Mouse (Mus musculus): ENCODE data around the gene Alox5. TPM values are rescaled to one million over a fixed set of nuclear protein-coding genes. Genes with fewer than 3 reads are reported as not detected.

The Alox5 gene
- 10.1 TPM for polyA plus RNA-seq (2014; fragmentation: Illumina TruSeq; extraction: RNeasy Lipid Tissue Mini Kit (QIAGEN cat#74804); ENCODE audit: low read depth, low replicate concordance)

DNA sequence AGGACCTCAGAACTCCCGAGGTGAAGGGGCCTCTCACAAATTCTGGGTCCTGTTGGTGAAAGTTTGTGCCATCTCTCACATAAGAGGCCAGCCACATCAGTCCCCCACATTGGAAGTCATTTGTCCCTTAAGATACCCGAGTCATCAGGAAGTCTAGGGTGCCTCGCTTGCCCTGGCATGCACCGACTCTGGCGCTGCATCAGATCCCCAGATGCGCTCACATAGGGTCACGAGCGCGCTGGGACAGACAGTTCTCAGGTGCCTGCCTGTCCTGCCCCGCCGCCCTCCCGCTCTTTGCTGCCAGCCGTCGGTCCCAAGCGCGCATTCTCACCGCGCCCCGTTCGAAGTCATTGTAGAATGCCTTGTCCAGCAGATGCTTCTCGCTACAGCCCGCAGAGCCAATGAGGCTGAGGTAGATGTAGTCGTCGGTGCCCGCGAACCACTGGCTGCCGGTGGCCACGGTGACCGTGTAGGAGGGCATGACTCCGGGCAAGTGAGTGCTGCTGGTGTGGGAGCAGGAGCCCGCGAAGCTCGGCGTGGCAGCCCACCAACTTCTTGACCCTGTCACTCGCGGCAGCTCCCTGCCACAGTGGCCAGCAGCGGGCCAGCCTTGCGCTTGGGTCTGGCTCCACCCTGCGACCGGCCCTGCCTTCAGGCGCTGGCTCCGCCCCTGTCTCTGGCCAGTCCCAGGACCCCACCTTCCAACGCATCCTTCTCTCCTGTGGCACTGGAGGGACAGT is at the start of gene Alox5:
Gene Alox5, minus strand, starts transcription at position 635 of the 740 bp plus-strand sequence.

GRCm38 (mm10) chr6:116506302-116507003 is 45.5 kb upstream of the Alox5 start, which contains the start of gene Olfr212:
Gene Olfr212, plus strand, starts transcription at chr6:116506516.

DNA sequence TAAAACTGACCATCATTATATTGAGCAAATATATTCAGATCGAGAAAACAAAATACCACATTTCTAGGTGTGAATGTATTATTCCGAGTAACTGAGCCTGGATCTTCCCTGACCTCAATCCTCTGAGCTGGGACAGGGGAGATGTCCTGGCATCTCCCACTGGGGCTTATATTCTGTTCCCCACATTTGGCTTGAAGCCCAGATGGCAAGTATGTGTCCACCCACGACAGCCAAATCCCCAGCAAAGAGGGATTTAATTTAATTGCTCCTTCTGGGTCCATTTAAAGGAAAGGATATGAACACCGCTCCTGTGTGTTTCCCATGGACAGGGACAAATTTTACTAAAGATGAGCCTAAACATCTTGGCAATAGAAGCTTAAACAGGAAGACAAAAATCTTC is 27.8 kb upstream of the Alox5 start, which contains the start of gene Olfr211:
Gene Olfr211, plus strand, starts transcription at position 301 of the 400 bp plus-strand sequence.

Other genes with a start within 250 kb of the Alox5 start
- 6.0 TPM for gene Zfand4, start 197.0 kb downstream of the Alox5 start, polyA plus RNA-seq (2014; fragmentation: Illumina TruSeq; extraction: RNeasy Lipid Tissue Mini Kit (QIAGEN cat#74804); ENCODE audit: low read depth, low replicate concordance)
- 48.6 TPM for gene March8, start 123.2 kb downstream of the Alox5 start, polyA plus RNA-seq (2014; fragmentation: Illumina TruSeq; extraction: RNeasy Lipid Tissue Mini Kit (QIAGEN cat#74804); ENCODE audit: low read depth, low replicate concordance)
- gene Olfr211, start 27.9 kb upstream of the Alox5 start, polyA plus RNA-seq (2014; fragmentation: Illumina TruSeq; extraction: RNeasy Lipid Tissue Mini Kit (QIAGEN cat#74804); ENCODE audit: low read depth, low replicate concordance): not detected
- not detected for gene Olfr212, start 45.3 kb upstream of the Alox5 start, polyA plus RNA-seq (2014; fragmentation: Illumina TruSeq; extraction: RNeasy Lipid Tissue Mini Kit (QIAGEN cat#74804); ENCODE audit: low read depth, low replicate concordance)
- not detected for gene Olfr213, start 77.3 kb upstream of the Alox5 start, polyA plus RNA-seq (2014; fragmentation: Illumina TruSeq; extraction: RNeasy Lipid Tissue Mini Kit (QIAGEN cat#74804); ENCODE audit: low read depth, low replicate concordance)
- not detected for gene Gm5580, start 90.0 kb upstream of the Alox5 start, polyA plus RNA-seq (2014; fragmentation: Illumina TruSeq; extraction: RNeasy Lipid Tissue Mini Kit (QIAGEN cat#74804); ENCODE audit: low read depth, low replicate concordance)
- gene Olfr214, start 93.1 kb upstream of the Alox5 start, polyA plus RNA-seq (2014; fragmentation: Illumina TruSeq; extraction: RNeasy Lipid Tissue Mini Kit (QIAGEN cat#74804); ENCODE audit: low read depth, low replicate concordance): not detected
- gene Olfr215, start 123.0 kb upstream of the Alox5 start, polyA plus RNA-seq (2014; fragmentation: Illumina TruSeq; extraction: RNeasy Lipid Tissue Mini Kit (QIAGEN cat#74804); ENCODE audit: low read depth, low replicate concordance): not detected
- gene Zfp422, start 167.8 kb upstream of the Alox5 start, polyA plus RNA-seq (2014; fragmentation: Illumina TruSeq; extraction: RNeasy Lipid Tissue Mini Kit (QIAGEN cat#74804); ENCODE audit: low read depth, low replicate concordance): 22.0 TPM
- 56.3 TPM for gene Depp1, start 189.4 kb upstream of the Alox5 start, polyA plus RNA-seq (2014; fragmentation: Illumina TruSeq; extraction: RNeasy Lipid Tissue Mini Kit (QIAGEN cat#74804); ENCODE audit: low read depth, low replicate concordance)
- gene Rassf4, start 212.8 kb upstream of the Alox5 start, polyA plus RNA-seq (2014; fragmentation: Illumina TruSeq; extraction: RNeasy Lipid Tissue Mini Kit (QIAGEN cat#74804); ENCODE audit: low read depth, low replicate concordance): 9.2 TPM

Measured in heart, adult 10 weeks (tissue).